Mouse (Mus musculus) hindbrain, embryonic 14.5 days (tissue): ENCODE data around the gene Tll1. TPM values are rescaled to one million over a fixed set of nuclear protein-coding genes. Genes with fewer than 3 reads are reported as not detected.

Experiments
- ATAC-seq: fragments of 200-750 bp; cut with Nextera tagmentation; 2 replicates; pipeline ENCODE4 v1.8.0; 2017; ENCODE audit warnings: moderate number of reproducible peaks, mild to moderate bottlenecking, moderate TSS enrichment, moderate library complexity; ENCODE audit not compliant: low FRiP score
- DNase-seq: peaks from one replicate; pipeline ENCODE4 v3.0.0-alpha.2; 2015; ENCODE audit warnings: low spot score
- H3K27ac ChIP-seq: fragments of 300-500 bp; sonication (generic); 2 replicates; pipeline ENCODE4 v1.5.1; 2014; ENCODE audit warnings: mild to moderate bottlenecking, moderate library complexity
- H3K27me3 ChIP-seq: fragments of 300-500 bp; sonication (generic); 2 replicates; pipeline ENCODE4 v1.6.1; 2014; ENCODE audit warnings: mild to moderate bottlenecking, low read length, mixed read lengths; ENCODE audit not compliant: control insufficient read depth, insufficient read depth
- H3K36me3 ChIP-seq: fragments of 300-500 bp; sonication (generic); replicated peaks from 2 replicates; pipeline ENCODE4 v1.6.1; 2014; ENCODE audit not compliant: control insufficient read depth, insufficient read depth
- H3K4me1 ChIP-seq: fragments of 300-500 bp; sonication (generic); replicated peaks from 2 replicates; pipeline ENCODE4 v1.6.1; 2014; ENCODE audit warnings: antibody characterized with exemption, low read length, mixed read lengths; ENCODE audit not compliant: control insufficient read depth, insufficient read depth
- H3K4me2 ChIP-seq: fragments of 300-500 bp; sonication (generic); replicated peaks from 2 replicates; pipeline ENCODE4 v1.6.1; 2014; ENCODE audit warnings: mild to moderate bottlenecking, moderate library complexity
- H3K4me3 ChIP-seq: fragments of 300-500 bp; sonication (generic); replicated peaks from 2 replicates; pipeline ENCODE4 v1.5.1; 2014; ENCODE audit warnings: mild to moderate bottlenecking, low read length
- H3K9ac ChIP-seq: fragments of 300-500 bp; sonication (generic); 2 replicates; pipeline ENCODE4 v1.6.1; 2014
- H3K9me3 ChIP-seq: fragments of 300-500 bp; sonication (generic); 2 replicates; pipeline ENCODE4 v1.6.1; 2016; ENCODE audit warnings: low read length; ENCODE audit not compliant: control insufficient read depth
- WGBS: fragments of 180-500 bp; shearing (Covaris S2); extraction: QIAGEN DNeasy Blood & Tissue Kit; methylation state at CpG from one replicate; pipeline ENCODE4 v1.1.7; 2014; 5-methylcytosine and 5-hydroxymethylcytosine counted together
- polyA plus RNA-seq: library from polyadenylated mRNA; unstranded; fragments of >200 nt; fragmentation: Nextera tagmentation; extraction: Ambion mirVana; gene quantifications from 2 replicates; pipeline ENCODE4 v1.2.1, GENCODE M21; 2014

Gene Tll1
- 3.4 and 3.5 TPM in 2 replicates for polyA plus RNA-seq

DNA sequence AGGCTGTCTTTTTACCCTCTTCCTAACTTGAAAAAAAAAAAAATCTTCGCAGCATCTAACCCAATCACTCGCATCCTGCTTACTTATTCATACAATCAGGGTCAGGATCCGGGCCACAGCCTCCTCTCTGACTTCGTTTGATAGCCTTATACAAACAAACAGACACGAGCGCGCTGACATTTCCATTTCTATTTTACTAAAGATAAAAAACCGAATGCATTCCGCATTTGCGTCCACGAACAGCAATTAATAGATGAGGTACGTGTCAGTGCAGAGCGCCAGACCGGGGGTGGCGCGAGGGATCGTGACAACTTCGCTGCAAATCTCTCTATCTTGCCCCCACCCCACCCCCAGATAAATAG lies at the start of gene Tll1:
Gene Tll1, minus strand, starts transcription at position 248 of the 362 bp plus-strand sequence.
- ATAC-seq, result peak; percentile 34
- Histone ChIP-seq H3K27ac (peak within 1 kb of the TSS; percentile 47; the same call in 1 of the 2 replicates), H3K4me1 (peaks cover 13% of the 10 kb centered on the region), H3K9me3 (no peaks in the 10 kb centered on the region), H3K4me3 (peak within 1 kb of the TSS; percentile 69), H3K9ac (peak within 1 kb of the TSS; percentile 78), H3K27me3 (peaks cover 28% of the 10 kb centered on the region), H3K36me3 (no peaks in the 10 kb centered on the region), H3K4me2 (peak within 1 kb of the TSS; percentile 94)
- no peak for DNase-seq
- under 1% methylated on average over 18 of the region's 18 CpGs for WGBS

GRCm38 (mm10) chr8:64238645-64239044 lies 32.6 kb upstream of the Tll1 start:
- no peaks in the 10 kb centered on the region for H3K9me3 ChIP-seq
- DNase-seq (no peak), ATAC-seq (no peak)
- no peaks in the 10 kb centered on the region for H3K36me3 ChIP-seq
- H3K27ac ChIP-seq, result no peak overlapping the region
- no peak overlapping the region for H3K9ac ChIP-seq
- no peaks in the 10 kb centered on the region for H3K4me1 ChIP-seq
- H3K4me3 ChIP-seq, result no peak overlapping the region
- no peak overlapping the region for H3K4me2 ChIP-seq
- 77% methylated on average over 2 of the region's 2 CpGs for WGBS
- H3K27me3 ChIP-seq, result no peaks in the 10 kb centered on the region

GRCm38 (mm10) chr8:64221600-64221999 lies 15.5 kb upstream of the Tll1 start:
- H3K4me3 ChIP-seq, result no peak overlapping the region
- H3K9me3 ChIP-seq, result no peaks in the 10 kb centered on the region
- H3K9ac ChIP-seq, result no peak overlapping the region
- DNase-seq (no peak), ATAC-seq (no peak)
- H3K27ac ChIP-seq, result no peak overlapping the region
- WGBS, result 93% methylated on average over 3 of the region's 3 CpGs
- H3K4me2 ChIP-seq, result no peak overlapping the region
- no peaks in the 10 kb centered on the region for H3K27me3 ChIP-seq
- H3K4me1 ChIP-seq, result no peaks in the 10 kb centered on the region
- H3K36me3 ChIP-seq, result no peaks in the 10 kb centered on the region

DNA sequence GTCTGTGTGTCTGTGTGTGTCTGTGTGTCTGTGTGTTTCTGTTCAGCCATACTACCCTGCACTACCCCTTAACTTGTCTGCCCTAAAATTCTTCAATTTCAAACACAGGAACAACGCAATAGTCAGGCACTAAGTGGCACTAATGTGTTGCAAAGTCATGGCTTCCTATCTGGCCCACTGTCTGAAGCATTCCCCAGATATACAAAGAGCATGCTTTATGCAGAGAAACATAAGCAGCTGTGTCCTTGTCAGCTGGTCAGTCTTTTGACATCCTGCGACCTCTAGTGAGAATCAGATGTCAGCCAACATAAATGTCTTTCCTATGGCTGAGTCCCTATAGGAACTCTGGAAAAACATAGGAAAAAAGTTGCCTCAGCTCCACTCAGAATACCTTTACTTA lies 11.6 kb upstream of the Tll1 start:
- H3K4me3 ChIP-seq, result no peak overlapping the region
- 48% methylated on average over 2 of the region's 2 CpGs for WGBS
- H3K27me3 ChIP-seq, result no peaks in the 10 kb centered on the region
- H3K9me3 ChIP-seq, result no peaks in the 10 kb centered on the region
- H3K4me1 ChIP-seq, result no peaks in the 10 kb centered on the region
- H3K4me2 ChIP-seq, result no peak overlapping the region
- no peak overlapping the region for H3K9ac ChIP-seq
- no peak for DNase-seq
- H3K36me3 ChIP-seq, result no peaks in the 10 kb centered on the region
- no peak overlapping the region for H3K27ac ChIP-seq
- no peak; the same call in 1 of the 2 replicates for ATAC-seq

DNA sequence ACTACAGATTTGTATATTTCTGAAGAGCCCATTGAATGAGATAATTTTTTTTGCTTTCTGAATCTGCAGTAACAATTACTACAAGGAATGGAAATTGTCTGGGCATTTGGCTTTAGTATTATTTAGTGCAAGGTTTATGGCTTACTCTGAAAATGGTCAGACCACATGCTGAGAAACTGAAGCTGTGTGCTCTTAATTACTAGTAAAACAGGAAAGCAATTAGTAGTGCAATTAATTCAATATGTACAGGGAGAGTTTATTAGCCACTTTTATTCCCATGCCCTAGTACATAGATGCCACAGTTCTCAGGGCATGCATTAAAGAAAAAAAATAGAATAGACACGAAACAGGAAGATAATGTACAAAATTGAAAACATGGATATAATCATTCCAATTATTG lies 10.2 kb upstream of the Tll1 start:
- Histone ChIP-seq H3K9me3 (no peaks in the 10 kb centered on the region), H3K4me2 (no peak overlapping the region), H3K36me3 (no peaks in the 10 kb centered on the region), H3K27me3 (no peaks in the 10 kb centered on the region), H3K9ac (no peak overlapping the region), H3K27ac (no peak overlapping the region), H3K4me1 (no peaks in the 10 kb centered on the region), H3K4me3 (no peak overlapping the region)
- no peak for ATAC-seq
- peak; percentile 32 for DNase-seq
- 83% methylated on average over 1 of the region's 1 CpGs for WGBS

GRCm38 (mm10) chr8:64215374-64215773 lies 9.3 kb upstream of the Tll1 start:
- Histone ChIP-seq H3K4me3 (no peak overlapping the region), H3K27me3 (no peaks in the 10 kb centered on the region), H3K4me1 (no peaks in the 10 kb centered on the region), H3K9ac (no peak overlapping the region), H3K9me3 (no peaks in the 10 kb centered on the region), H3K36me3 (no peaks in the 10 kb centered on the region), H3K4me2 (no peak overlapping the region), H3K27ac (no peak overlapping the region)
- peak; percentile 74; the same call in 1 of the 2 replicates for ATAC-seq
- WGBS, result 47% methylated on average over 6 of the region's 6 CpGs
- DNase-seq, result no peak

GRCm38 (mm10) chr8:64214906-64215305 lies 8.8 kb upstream of the Tll1 start:
- no peak overlapping the region for H3K4me2 ChIP-seq
- no peak overlapping the region for H3K9ac ChIP-seq
- H3K9me3 ChIP-seq, result no peaks in the 10 kb centered on the region
- WGBS, result 75% methylated on average over 1 of the region's 1 CpGs
- H3K4me3 ChIP-seq, result no peak overlapping the region
- H3K36me3 ChIP-seq, result no peaks in the 10 kb centered on the region
- H3K27me3 ChIP-seq, result no peaks in the 10 kb centered on the region
- no peak overlapping the region for H3K27ac ChIP-seq
- ATAC-seq, result no peak
- H3K4me1 ChIP-seq, result no peaks in the 10 kb centered on the region
- no peak for DNase-seq

DNA sequence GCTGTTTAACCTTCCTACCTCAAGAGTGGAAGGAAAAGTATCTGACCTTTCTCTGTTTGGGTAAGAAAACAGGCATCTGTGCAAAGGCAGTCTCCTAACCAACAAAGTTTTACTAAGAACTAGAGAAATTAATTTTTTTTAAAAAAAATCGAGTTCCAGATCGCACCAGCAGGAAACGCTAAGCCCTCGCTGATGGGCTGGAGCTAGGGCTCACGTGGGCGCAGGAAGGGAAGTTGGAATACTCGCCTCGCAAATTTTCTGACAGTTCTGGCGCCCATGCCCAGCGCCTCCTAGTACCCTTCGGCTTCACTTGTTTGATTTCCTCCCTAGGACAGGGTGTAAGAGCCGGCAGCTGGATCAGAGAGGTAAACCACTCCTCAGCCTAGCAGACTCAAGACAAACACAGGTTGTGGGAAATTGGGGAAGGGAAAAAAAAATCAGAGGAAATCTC lies 365 bp upstream of the Tll1 start:
- H3K9me3 ChIP-seq, result no peaks in the 10 kb centered on the region
- peak overlapping the region; percentile 94 for H3K4me2 ChIP-seq
- whole genome bisulfite sequencing, result under 1% methylated on average over 12 of the region's 12 CpGs
- peak; percentile 44 for DNase-seq
- peak overlapping the region; percentile 78 for H3K9ac ChIP-seq
- no peak overlapping the region for H3K27ac ChIP-seq
- peaks cover 28% of the 10 kb centered on the region for H3K27me3 ChIP-seq
- 0 out of 2 replicates have a peak, but pooled peaks have one; percentile 28 for ATAC-seq
- no peaks in the 10 kb centered on the region for H3K36me3 ChIP-seq
- H3K4me3 ChIP-seq, result peak overlapping the region; percentile 69
- H3K4me1 ChIP-seq, result peaks cover 13% of the 10 kb centered on the region

DNA sequence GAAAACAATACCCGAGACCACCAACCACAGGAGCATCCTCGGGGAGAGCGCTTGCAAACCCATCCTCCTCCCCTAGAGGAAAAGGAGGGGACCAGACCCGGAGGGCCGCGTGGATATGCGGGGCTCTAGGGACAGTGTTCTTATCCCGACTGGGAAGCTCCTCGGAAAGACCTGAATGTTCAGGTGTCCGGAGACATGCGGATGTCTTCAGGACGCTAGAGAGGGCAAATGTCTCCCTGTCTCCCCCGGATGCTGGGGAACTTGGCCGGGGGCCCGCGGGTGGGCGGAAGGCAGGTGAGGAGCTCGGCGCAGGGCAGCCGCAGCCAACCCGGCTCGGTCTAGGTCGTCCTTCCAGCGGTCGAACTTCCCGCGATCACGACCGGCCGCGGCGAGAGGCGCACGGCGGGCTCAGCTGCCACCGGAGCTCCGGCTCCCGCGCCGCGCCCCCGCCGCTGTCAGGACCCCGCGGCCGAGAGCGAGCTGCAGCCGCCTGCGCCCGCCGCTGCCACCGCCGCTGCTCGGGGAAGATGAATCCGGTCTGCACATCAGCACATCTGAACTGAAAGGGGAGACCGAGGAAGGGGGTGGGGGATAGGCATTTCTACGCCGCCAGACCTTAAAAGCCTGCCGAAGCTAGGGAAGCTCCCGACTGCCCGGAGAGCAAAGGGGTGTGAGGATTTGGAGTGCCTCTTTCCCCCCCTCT lies 599 bp downstream of the Tll1 start:
- Histone ChIP-seq H3K9me3 (no peaks in the 10 kb centered on the region), H3K4me3 (peak overlapping the region; percentile 69), H3K27me3 (peaks cover 28% of the 10 kb centered on the region), H3K27ac (peak overlapping the region; percentile 47; the same call in 1 of the 2 replicates), H3K36me3 (no peaks in the 10 kb centered on the region), H3K9ac (peak overlapping the region; percentile 78), H3K4me1 (peaks cover 13% of the 10 kb centered on the region), H3K4me2 (peak overlapping the region; percentile 94)
- DNase-seq, result peak; percentile 57
- peak; percentile 80 for ATAC-seq
- under 1% methylated on average over 51 of the region's 61 CpGs for WGBS
